Comparison of ENCODE assay signal across 11 mouse cellular contexts in the genomic region with DNA sequence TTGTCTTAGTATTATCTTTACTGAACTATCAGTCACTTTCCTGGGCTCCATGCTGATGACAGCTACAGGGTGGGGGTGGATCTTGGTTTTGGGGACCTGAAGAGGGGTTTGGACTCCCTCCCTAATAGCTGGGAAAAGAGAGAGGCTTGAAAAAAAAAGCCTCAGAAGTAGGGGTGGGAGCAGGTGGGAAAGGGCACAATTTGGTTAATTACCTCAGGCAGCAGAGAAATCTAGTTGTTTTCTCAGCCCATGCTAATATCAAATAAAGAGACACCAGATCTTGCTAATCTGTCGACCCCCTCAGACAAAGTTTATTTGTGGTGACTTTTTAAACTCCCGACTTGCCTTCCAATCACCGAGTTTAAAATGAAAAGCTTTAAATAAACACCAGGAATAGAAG. TPM values are rescaled to one million over a fixed set of nuclear protein-coding genes. Genes with fewer than 3 reads are reported as not detected.
DNase-seq lines count a peak whose midpoint lies in the region; ATAC-seq lines count a peak whose summit lies in the region.
"Had no signal": no experiment of that assay in that cellular context is flagged by ENCODE, and none has a peak within 500 bp of the region (broad histone marks: within the 10 kb centered on the region; RNA-seq: fewer than 3 reads in every experiment).

No protein-coding gene starts in this region.

- DNase-seq in embryo, embryonic 11 days: peak; percentile 41
- DNase-seq in embryo, embryonic 10 days (ENCODE audit: low spot score): no peak
- no peak for DNase-seq in liver, embryonic 11.5 days (ENCODE audit: low spot score)
- no peak for DNase-seq in liver
- DNase-seq in layer of hippocampus, postnatal 10 days (ENCODE audit: low spot score in 2 of 2): no peak
- DNase-seq: cerebellum, adult 11-12 months; gastrocnemius, postnatal 10 days had no signal

- H3K27ac ChIP-seq in liver, embryonic 11.5 days (ENCODE audit: low read depth, low read length): no peak overlapping the region
- H3K27ac ChIP-seq in limb, embryonic 15.5 days: peak overlapping the region; percentile 87
- no peak overlapping the region; the same call in 1 of the 2 replicates for H3K27ac ChIP-seq in stomach, embryonic 16.5 days (ENCODE audit: low read length)
- H3K27ac ChIP-seq: liver, embryonic 15.5 days had no signal

- H3K27me3 ChIP-seq in liver, embryonic 11.5 days (replicated peaks; ENCODE audit: control insufficient read depth, insufficient read depth, low read length): peaks cover 50% of the 10 kb centered on the region
- H3K27me3 ChIP-seq in limb, embryonic 15.5 days: no peaks in the 10 kb centered on the region
- peaks cover 19% of the 10 kb centered on the region for H3K27me3 ChIP-seq in stomach, embryonic 16.5 days (ENCODE audit: control insufficient read depth, insufficient read depth, low read length)

- 8% methylated on average over 3 of the region's 3 CpGs for WGBS in liver, embryonic 11.5 days
- WGBS in limb, embryonic 15.5 days: 2% methylated on average over 3 of the region's 3 CpGs
- WGBS in stomach, embryonic 16.5 days: 0% methylated on average over 3 of the region's 3 CpGs

- H3K4me3 ChIP-seq in liver, embryonic 11.5 days (ENCODE audit: low read depth, low read length): no peak overlapping the region
- H3K4me3 ChIP-seq in limb, embryonic 15.5 days: peak overlapping the region; percentile 82
- peak overlapping the region; percentile 73; the same call in 1 of the 2 replicates for H3K4me3 ChIP-seq in stomach, embryonic 16.5 days (replicated peaks; ENCODE audit: low read length)
- H3K4me3 ChIP-seq: liver, embryonic 15.5 days had no signal

- 0 out of 2 replicates have a peak, but pooled peaks cover 3% of the 10 kb centered on the region for H3K4me1 ChIP-seq in liver, embryonic 11.5 days (replicated peaks; ENCODE audit: control insufficient read depth, insufficient read depth, low read length)
- peaks cover 10% of the 10 kb centered on the region for H3K4me1 ChIP-seq in limb, embryonic 15.5 days
- peaks cover 5% of the 10 kb centered on the region; the same call in 1 of the 2 replicates for H3K4me1 ChIP-seq in stomach, embryonic 16.5 days (ENCODE audit: control insufficient read depth, insufficient read depth, low read length)
- H3K4me1 ChIP-seq: liver, embryonic 15.5 days had no signal

- H3K9ac ChIP-seq in liver, embryonic 11.5 days (ENCODE audit: low read depth, low read length): no peak overlapping the region
- peak overlapping the region; percentile 44; the same call in 1 of the 2 replicates for H3K9ac ChIP-seq in limb, embryonic 15.5 days
- no peak overlapping the region for H3K9ac ChIP-seq in stomach, embryonic 16.5 days (ENCODE audit: low read length)
- H3K9ac ChIP-seq: liver, embryonic 15.5 days had no signal

- no peaks in the 10 kb centered on the region for H3K9me3 ChIP-seq in liver, embryonic 11.5 days (ENCODE audit: control insufficient read depth, low read length)
- H3K9me3 ChIP-seq in limb, embryonic 15.5 days: no peaks in the 10 kb centered on the region
- no peaks in the 10 kb centered on the region for H3K9me3 ChIP-seq in stomach, embryonic 16.5 days (replicated peaks; ENCODE audit: control insufficient read depth, low read length)
- H3K9me3 ChIP-seq: liver, embryonic 15.5 days had no signal

- ATAC-seq in liver, embryonic 11.5 days (replicated peaks; ENCODE audit: low FRiP score): no peak
- ATAC-seq in limb, embryonic 15.5 days (ENCODE audit: insufficient number of reproducible peaks, low FRiP score, low TSS enrichment, low read depth): no peak
- no peak for ATAC-seq in stomach, embryonic 16.5 days (ENCODE audit: insufficient read depth, low FRiP score)
- no peak for ATAC-seq in CD4-positive, CD25-positive, alpha-beta regulatory T cell, adult 4 months

- H3K36me3 ChIP-seq in liver, embryonic 11.5 days (ENCODE audit: control insufficient read depth, insufficient read depth, low read length): no peaks in the 10 kb centered on the region
- H3K36me3 ChIP-seq in limb, embryonic 15.5 days: no peaks in the 10 kb centered on the region
- H3K36me3 ChIP-seq in stomach, embryonic 16.5 days (ENCODE audit: control insufficient read depth, insufficient read depth, low read length): no peaks in the 10 kb centered on the region
- H3K36me3 ChIP-seq: liver, embryonic 15.5 days had no signal

- peak overlapping the region; percentile 44 for H3K4me2 ChIP-seq in liver, embryonic 11.5 days
- peak overlapping the region; percentile 47 for H3K4me2 ChIP-seq in limb, embryonic 15.5 days
- peak overlapping the region; percentile 90 for H3K4me2 ChIP-seq in stomach, embryonic 16.5 days (ENCODE audit: low read depth, low read length)
- H3K4me2 ChIP-seq: liver, embryonic 15.5 days had no signal

RNA-seq across cellular contexts. Expression of a gene that starts 4.0 kb away (rescaled TPM):
- 27.5 and 29.4 TPM in 2 replicates for polyA plus RNA-seq in liver, embryonic 11.5 days (2014; fragmentation: Nextera tagmentation; extraction: Ambion mirVana)
- polyA plus RNA-seq in limb, embryonic 15.5 days (2015; fragmentation: Nextera tagmentation; extraction: Ambion mirVana): 233 and 299 TPM in 2 replicates
- 24.0 and 35.4 TPM in 2 replicates for polyA plus RNA-seq in stomach, embryonic 16.5 days (2015; fragmentation: Nextera tagmentation; extraction: Ambion mirVana)
- not detected for polyA plus RNA-seq in CD4-positive, CD25-positive, alpha-beta regulatory T cell, adult 4 months (2017; shearing (Covaris generic))
- total RNA-seq in layer of hippocampus, postnatal 10 days (2021): 10 to 100 TPM; 12.9 to 14.0 TPM

Comparison
In these comparisons a context has a peak if more than half of its experiments do, and no peak if none do; other contexts are left out.
1. RNA of a gene that starts 4.0 kb away (polyA plus RNA-seq): 233 to 299 TPM in limb, embryonic 15.5 days, 24.0 to 35.4 TPM in stomach, embryonic 16.5 days and 27.5 to 29.4 TPM in liver, embryonic 11.5 days; not detected in CD4-positive, CD25-positive, alpha-beta regulatory T cell, adult 4 months; every median in the first group is over 10 times any median in the second.
2. Peak in every context shown above with its lines, with median percentiles within 50 percentile points of each other: H3K4me2 ChIP-seq.